Mouse (Mus musculus) C2C12 (cell line): ENCODE data around the gene Zcwpw1.

Source experiments
- CTCF ChIP-seq: IDR thresholded peaks from one replicate; pipeline ENCODE4 v1.5.1; 2011; ENCODE audit not compliant: control insufficient read depth, insufficient read depth, insufficient read length
- MYOD1 ChIP-seq: IDR thresholded peaks from one replicate; pipeline ENCODE4 v1.6.1; 2011; ENCODE audit warnings: low read depth; ENCODE audit not compliant: control insufficient read depth, insufficient read length
- MYOG ChIP-seq: IDR thresholded peaks from one replicate; pipeline ENCODE4 v1.6.1; 2011; ENCODE audit not compliant: control insufficient read depth, insufficient read length; ENCODE audit errors: extremely low read depth

DNA sequence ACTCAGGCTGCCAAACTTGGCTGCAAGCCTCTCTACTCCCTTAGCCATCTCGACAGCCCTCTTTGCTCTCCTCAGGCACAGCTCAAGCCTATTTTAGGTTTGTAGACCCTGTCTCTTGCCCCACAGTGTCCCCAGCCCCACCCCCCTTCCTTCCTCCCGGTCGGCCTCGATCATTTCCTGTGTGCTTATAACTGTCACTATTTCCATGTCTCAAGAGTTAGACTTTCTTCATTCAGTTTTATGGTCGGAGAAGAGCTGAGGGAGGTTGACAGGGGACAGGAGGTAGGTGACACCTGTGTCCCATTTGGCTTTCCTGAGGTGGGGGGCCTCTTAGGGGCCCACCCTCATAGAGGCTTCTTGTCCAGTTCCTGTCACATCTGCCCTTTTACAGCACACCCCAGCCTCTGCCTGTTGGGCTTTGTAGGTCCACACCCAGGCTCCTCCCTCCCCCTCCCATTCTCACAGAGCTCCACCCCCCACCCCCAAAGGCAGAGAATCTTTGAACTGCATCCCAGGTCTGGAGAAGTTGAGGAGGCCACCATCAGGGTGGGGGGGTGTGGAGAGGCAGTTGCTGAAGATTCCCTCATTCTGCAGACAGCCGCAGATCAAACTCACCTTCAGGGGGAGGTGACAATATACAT lies 38.3 kb upstream of the Zcwpw1 start:
- TF ChIP-seq MYOD1 (no peak), CTCF (no peak), MYOG (no peak)
